Mouse (Mus musculus) hindbrain, embryonic 14.5 days (tissue): ENCODE data around the gene Obp2b. TPM values are rescaled to one million over a fixed set of nuclear protein-coding genes. Genes with fewer than 3 reads are reported as not detected.

Experiments used
- polyA plus RNA-seq: library from polyadenylated mRNA; unstranded; fragments of >200 nt; fragmentation: Nextera tagmentation; extraction: Ambion mirVana; gene quantifications from 2 replicates; pipeline ENCODE4 v1.2.1, GENCODE M21; 2014

Gene Obp2b
- polyA plus RNA-seq, 1 experiment from 2014 or later, result not detected

Other genes with a start within 250 kb of the Obp2b start
- gene Lcn12, start 243.1 kb upstream of the Obp2b start, polyA plus RNA-seq, result not detected in 2 replicates
- 116 and 118 TPM in 2 replicates for gene Fbxw5, start 236.3 kb upstream of the Obp2b start, polyA plus RNA-seq
- gene C8g, start 235.3 kb upstream of the Obp2b start, polyA plus RNA-seq, result 4.1 and 5.5 TPM in 2 replicates
- gene Traf2, start 190.1 kb upstream of the Obp2b start, polyA plus RNA-seq, result 15.6 and 16.3 TPM in 2 replicates
- 353 and 366 TPM in 2 replicates for gene Edf1, start 179.2 kb upstream of the Obp2b start, polyA plus RNA-seq
- gene Mamdc4, start 162.2 kb upstream of the Obp2b start, polyA plus RNA-seq, result 1.3 and 1.7 TPM in 2 replicates
- 171 and 187 TPM in 2 replicates for gene Phpt1, start 161.8 kb upstream of the Obp2b start, polyA plus RNA-seq
- gene Ajm1, start 155.3 kb upstream of the Obp2b start, polyA plus RNA-seq, result 10.8 and 12.7 TPM in 2 replicates
- gene Rabl6, start 128.5 kb upstream of the Obp2b start, polyA plus RNA-seq, result 59.0 and 61.6 TPM in 2 replicates
- 0.26 and 0.44 TPM in 2 replicates for gene Ccdc183, start 119.3 kb upstream of the Obp2b start, polyA plus RNA-seq
- gene Tmem141, start 115.0 kb upstream of the Obp2b start, polyA plus RNA-seq, result 52.5 and 53.5 TPM in 2 replicates
- gene Fcna, start 109.0 kb upstream of the Obp2b start, polyA plus RNA-seq, result 3.9 and 4.0 TPM in 2 replicates
- gene Lcn8, start 83.9 kb upstream of the Obp2b start, polyA plus RNA-seq, result not detected in 2 replicates
- not detected in 2 replicates for gene Lcn5, start 79.1 kb upstream of the Obp2b start, polyA plus RNA-seq
- not detected in 2 replicates for gene Lcn6, start 60.2 kb upstream of the Obp2b start, polyA plus RNA-seq
- not detected in 2 replicates for gene Lcn10, start 54.3 kb upstream of the Obp2b start, polyA plus RNA-seq
- not detected in 2 replicates for gene Obp2a, start 37.0 kb upstream of the Obp2b start, polyA plus RNA-seq
- 145 and 153 TPM in 2 replicates for gene Bmyc, start 30.3 kb upstream of the Obp2b start, polyA plus RNA-seq
- not detected in 2 replicates for gene Lcn3, start 28.6 kb downstream of the Obp2b start, polyA plus RNA-seq
- not detected in 2 replicates for gene Lcn11, start 40.0 kb downstream of the Obp2b start, polyA plus RNA-seq
- not detected in 2 replicates for gene Gm13539, start 45.2 kb downstream of the Obp2b start, polyA plus RNA-seq
- gene Glt6d1, start 78.8 kb downstream of the Obp2b start, polyA plus RNA-seq, result not detected in 2 replicates
- gene Lcn9, start 86.1 kb downstream of the Obp2b start, polyA plus RNA-seq, result not detected in 2 replicates
- not detected in 2 replicates for gene Sohlh1, start 110.2 kb downstream of the Obp2b start, polyA plus RNA-seq
- gene Kcnt1, start 126.7 kb downstream of the Obp2b start, polyA plus RNA-seq, result 20.4 and 20.6 TPM in 2 replicates
- 99.6 and 101 TPM in 2 replicates for gene Camsap1, start 246.3 kb downstream of the Obp2b start, polyA plus RNA-seq